Mouse (Mus musculus) liver, postnatal 0 days (tissue): Measurements from ENCODE around the gene Spp2.

Source experiments
- CTCF ChIP-seq: sonication (generic); IDR thresholded peaks from 2 replicates; pipeline ENCODE4 v1.5.1; 2016; ENCODE audit warnings: antibody characterized with exemption, low read depth
- EP300 ChIP-seq: IDR thresholded peaks from 2 replicates; pipeline ENCODE4 v1.6.1; 2016; ENCODE audit warnings: antibody characterized with exemption, low read depth, mild to moderate bottlenecking

- TF ChIP-seq CTCF (peak; percentile 92), EP300 (no peak)
These were observed 18.0 kb downstream of the Spp2 start for GRCm38 (mm10) chr1:88424602-88425252.
